Comparison of ENCODE assay signal across 8 mouse cellular contexts in genomic region chr6:57703703-57704102, GRCm38 (mm10). TPM values are rescaled to one million over a fixed set of nuclear protein-coding genes. Genes with fewer than 3 reads are reported as not detected.
DNase-seq lines count a peak whose midpoint lies in the region; ATAC-seq and TF ChIP-seq lines count a peak whose summit lies in the region.

No protein-coding gene starts in this region.

- TF ChIP-seq EP300 in ES-Bruce4 (IDR thresholded peaks at IDR 0.05; ENCODE audit: insufficient read depth, low read depth, low read length), result no peak

- no peaks in the 10 kb centered on the region for H3K27me3 ChIP-seq in ES-Bruce4 (ENCODE audit: control insufficient read depth, insufficient read depth, low read length, poor library complexity, severe bottlenecking)
- no peaks in the 10 kb centered on the region for H3K27me3 ChIP-seq in erythroblast, embryonic 14.5 days (ENCODE audit: control insufficient read depth)
- no peaks in the 10 kb centered on the region for H3K27me3 ChIP-seq in intestine, embryonic 15.5 days (replicated peaks)

- 17% methylated on average over 2 of the region's 2 CpGs for WGBS in intestine, embryonic 15.5 days

- H3K4me1 ChIP-seq in ES-Bruce4 (ENCODE audit: control insufficient read depth, insufficient read depth, low read length), result no peaks in the 10 kb centered on the region
- H3K4me1 ChIP-seq in erythroblast, embryonic 14.5 days (ENCODE audit: control insufficient read depth), result peaks cover 48% of the 10 kb centered on the region
- H3K4me1 ChIP-seq in intestine, embryonic 15.5 days (replicated peaks), result peaks cover 6% of the 10 kb centered on the region; the same call in 1 of the 2 replicates

- TF ChIP-seq CTCF in ES-Bruce4 (IDR thresholded peaks at IDR 0.05; ENCODE audit: low read depth, low read length), result no peak

- DNase-seq in embryo, embryonic 10.5 days (ENCODE audit: low spot score), result peak; percentile 27
- no peak for DNase-seq in embryo, embryonic 9.5 days (ENCODE audit: extremely low spot score)
- DNase-seq in right cerebral cortex, adult 2 months (ENCODE audit: low spot score in 2 of 2), result no peak
- no peak for DNase-seq in thymus, postnatal 14 days

- no peaks in the 10 kb centered on the region for H3K36me3 ChIP-seq in ES-Bruce4 (ENCODE audit: control insufficient read depth, insufficient read depth, low read length, poor library complexity, severe bottlenecking)
- H3K36me3 ChIP-seq in erythroblast, embryonic 14.5 days (ENCODE audit: control insufficient read depth), result peaks cover 6% of the 10 kb centered on the region
- no peaks in the 10 kb centered on the region for H3K36me3 ChIP-seq in intestine, embryonic 15.5 days

- H3K4me2 ChIP-seq in intestine, embryonic 15.5 days (replicated peaks), result peak overlapping the region; percentile 71

- TF ChIP-seq POLR2A in ES-Bruce4 (IDR thresholded peaks at IDR 0.05; ENCODE audit: insufficient read depth, low read length), result no peak

- H3K27ac ChIP-seq in ES-Bruce4 (ENCODE audit: insufficient read depth, low read length), result no peak overlapping the region
- H3K27ac ChIP-seq in intestine, embryonic 15.5 days, result peak overlapping the region; percentile 97; the same call in 1 of the 2 replicates

- peak overlapping the region; percentile 25 for H3K9ac ChIP-seq in ES-Bruce4 (ENCODE audit: low read depth, poor library complexity, severe bottlenecking)
- peak overlapping the region; percentile 88 for H3K9ac ChIP-seq in intestine, embryonic 15.5 days

- ATAC-seq in intestine, embryonic 15.5 days, result peak; percentile 35
- 0 out of 2 replicates have a peak, but pooled peaks have one; percentile 2 for ATAC-seq in megakaryocyte, adult 5-6 weeks (ENCODE audit: poor library complexity, severe bottlenecking)

- H3K9me3 ChIP-seq in ES-Bruce4 (replicated peaks; ENCODE audit: control insufficient read depth, insufficient read depth, low read length, poor library complexity, severe bottlenecking), result no peaks in the 10 kb centered on the region
- H3K9me3 ChIP-seq in erythroblast, embryonic 14.5 days (ENCODE audit: control insufficient read depth, low read length), result no peaks in the 10 kb centered on the region
- no peaks in the 10 kb centered on the region for H3K9me3 ChIP-seq in intestine, embryonic 15.5 days

- H3K4me3 ChIP-seq in ES-Bruce4 (ENCODE audit: low read depth, low read length), result peak overlapping the region; percentile 91
- peak overlapping the region; percentile 100 for H3K4me3 ChIP-seq in erythroblast, embryonic 14.5 days (replicated peaks)
- peak overlapping the region; percentile 77 for H3K4me3 ChIP-seq in intestine, embryonic 15.5 days (replicated peaks)

RNA-seq across cellular contexts. Expression of gene Lancl2, which starts 1.4 kb away (rescaled TPM):
- polyA plus RNA-seq in ES-Bruce4 (2011; ENCODE audit: insufficient read depth, insufficient read length, low read depth, missing spikeins), result 28.0 and 30.1 TPM in 2 replicates
- polyA plus RNA-seq in erythroblast, embryonic 14.5 days (2012), result 3.2 and 3.5 TPM in 2 replicates
- polyA plus RNA-seq in intestine, embryonic 15.5 days (2015; fragmentation: Nextera tagmentation; extraction: Ambion mirVana), result 17.8 and 19.5 TPM in 2 replicates
- total RNA-seq in megakaryocyte, adult 5-6 weeks (2015), result 26.0 and 29.7 TPM in 2 replicates
- total RNA-seq in megakaryocyte, adult 5-6 weeks (2017), result 26.3 and 28.7 TPM in 2 replicates

RNA-seq across cellular contexts. Expression of gene Pyurf, which starts 11.8 kb away (rescaled TPM):
- polyA plus RNA-seq in ES-Bruce4 (2011; ENCODE audit: insufficient read depth, insufficient read length, low read depth, missing spikeins), result 3.4 and 4.3 TPM in 2 replicates
- polyA plus RNA-seq in erythroblast, embryonic 14.5 days (2012), result 1.0 and 1.7 TPM in 2 replicates
- 19.4 and 21.9 TPM in 2 replicates for polyA plus RNA-seq in intestine, embryonic 15.5 days (2015; fragmentation: Nextera tagmentation; extraction: Ambion mirVana)
- 3.5 and 3.6 TPM in 2 replicates for total RNA-seq in megakaryocyte, adult 5-6 weeks (2015)
- 7.9 and 9.1 TPM in 2 replicates for total RNA-seq in megakaryocyte, adult 5-6 weeks (2017)
